21 mouse cellular contexts compared by ENCODE assay signal in the genomic region with DNA sequence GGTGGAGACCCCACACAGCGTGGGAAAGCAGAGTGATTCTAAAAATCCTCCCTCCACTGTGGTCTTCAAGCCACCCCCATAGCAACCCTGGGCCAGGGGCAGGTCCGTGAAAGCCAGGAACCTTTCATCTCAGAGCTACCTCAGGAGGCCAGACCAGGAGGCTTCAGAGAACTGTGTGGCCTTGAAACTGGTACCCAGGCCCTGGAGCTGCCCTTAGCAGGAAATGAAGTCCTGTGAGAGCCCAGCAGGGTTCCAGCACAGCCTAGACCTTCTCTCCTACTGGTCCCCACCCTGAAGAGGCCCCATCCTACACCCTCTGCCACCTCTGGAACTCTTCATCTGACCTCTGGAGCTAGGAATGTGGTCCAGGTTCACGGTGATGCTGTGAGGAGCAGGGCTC. TPM values are rescaled to one million over a fixed set of nuclear protein-coding genes. Genes with fewer than 3 reads are reported as not detected.
A peak's percentile ranks its signal among the peaks of the same experiment; 100 is the strongest.
DNase-seq lines count a peak whose midpoint lies in the region; ATAC-seq and TF ChIP-seq lines count a peak whose summit lies in the region.
"Had no signal": no experiment of that assay in that cellular context is flagged by ENCODE, and none has a peak within 500 bp of the region (broad histone marks: within the 10 kb centered on the region; RNA-seq: fewer than 3 reads in every experiment).

No protein-coding gene starts in this region.

- no peak overlapping the region for H3K4me2 ChIP-seq in heart, embryonic 12.5 days
- H3K4me2 ChIP-seq in lung, embryonic 15.5 days: no peak overlapping the region
- no peak overlapping the region for H3K4me2 ChIP-seq in embryonic facial prominence, embryonic 15.5 days (replicated peaks)
- H3K4me2 ChIP-seq: embryonic facial prominence, embryonic 12.5 days; forebrain, embryonic 13.5 days; heart, embryonic 13.5 days; hindbrain, embryonic 13.5 days; intestine, embryonic 15.5 days had no signal

- peaks cover 8% of the 10 kb centered on the region; the same call in 1 of the 2 replicates for H3K4me1 ChIP-seq in heart, embryonic 12.5 days (replicated peaks)
- peaks cover 20% of the 10 kb centered on the region for H3K4me1 ChIP-seq in lung, embryonic 15.5 days
- H3K4me1 ChIP-seq in lung, adult 2 months (ENCODE audit: control insufficient read depth, insufficient read depth, low read length): peaks cover 3% of the 10 kb centered on the region; the same call in 1 of the 2 replicates
- H3K4me1 ChIP-seq in embryonic facial prominence, embryonic 15.5 days: 0 out of 2 replicates have a peak, but pooled peaks cover 2% of the 10 kb centered on the region
- H3K4me1 ChIP-seq: embryonic facial prominence, embryonic 12.5 days; forebrain, embryonic 13.5 days had no signal

- no peak overlapping the region for H3K4me3 ChIP-seq in heart, embryonic 12.5 days
- H3K4me3 ChIP-seq in lung, embryonic 15.5 days: no peak overlapping the region
- no peak overlapping the region for H3K4me3 ChIP-seq in lung, adult 2 months (replicated peaks; ENCODE audit: extremely low read depth, low read depth, low read length)
- H3K4me3 ChIP-seq in embryonic facial prominence, embryonic 15.5 days (replicated peaks): no peak overlapping the region
- H3K4me3 ChIP-seq: embryonic facial prominence, embryonic 12.5 days; forebrain, embryonic 13.5 days; heart, embryonic 13.5 days; hindbrain, embryonic 13.5 days; intestine, embryonic 15.5 days had no signal

- 0 out of 2 replicates have a peak, but pooled peaks cover 6% of the 10 kb centered on the region for H3K9me3 ChIP-seq in heart, embryonic 12.5 days (replicated peaks)
- H3K9me3 ChIP-seq in lung, embryonic 15.5 days: no peaks in the 10 kb centered on the region
- no peaks in the 10 kb centered on the region for H3K9me3 ChIP-seq in embryonic facial prominence, embryonic 15.5 days (replicated peaks)
- H3K9me3 ChIP-seq: embryonic facial prominence, embryonic 12.5 days; forebrain, embryonic 13.5 days; heart, embryonic 13.5 days; hindbrain, embryonic 13.5 days; intestine, embryonic 15.5 days had no signal

- no peak for TF ChIP-seq POLR2A in lung, adult 2 months (IDR thresholded peaks at IDR 0.05; ENCODE audit: borderline replicate concordance, extremely low read depth, low read depth, low read length)

- TF ChIP-seq CTCF in lung, adult 2 months (IDR thresholded peaks at IDR 0.05; ENCODE audit: insufficient read depth, low read length): no peak

- DNase-seq in heart, postnatal 4 days: no peak
- DNase-seq in lung, adult 2 months: no peak
- no peak for DNase-seq in right cerebral cortex, adult 2 months (ENCODE audit: low spot score in 2 of 2)
- DNase-seq: adrenal gland, adult 8-10 months; adrenal gland, postnatal 36 days; cerebellum, adult 11 months; cerebellum, adult 8-10 months; cerebellum, postnatal 14 days; embryo, embryonic 11 days; forebrain, postnatal 0 days; heart, adult 18-20 months; heart, postnatal 36 days had no signal

- WGBS in heart, embryonic 12.5 days: 50% methylated on average over 3 of the region's 3 CpGs
- 40% methylated on average over 3 of the region's 3 CpGs for WGBS in lung, embryonic 15.5 days
- 76% methylated on average over 3 of the region's 3 CpGs for WGBS in lung, adult 2 months
- WGBS in embryonic facial prominence, embryonic 15.5 days: 53% methylated on average over 3 of the region's 3 CpGs

- H3K27me3 ChIP-seq in heart, embryonic 12.5 days (replicated peaks): no peaks in the 10 kb centered on the region; the same call in 1 of the 2 replicates
- H3K27me3 ChIP-seq in lung, embryonic 15.5 days: no peaks in the 10 kb centered on the region
- H3K27me3 ChIP-seq in embryonic facial prominence, embryonic 15.5 days: no peaks in the 10 kb centered on the region
- H3K27me3 ChIP-seq: embryonic facial prominence, embryonic 12.5 days; forebrain, embryonic 13.5 days; hindbrain, embryonic 13.5 days; intestine, embryonic 15.5 days had no signal

- 0 out of 2 replicates have a peak overlapping the region, but pooled peaks have one; percentile 24 for H3K9ac ChIP-seq in heart, embryonic 12.5 days
- no peak overlapping the region for H3K9ac ChIP-seq in lung, embryonic 15.5 days
- no peak overlapping the region for H3K9ac ChIP-seq in embryonic facial prominence, embryonic 15.5 days
- H3K9ac ChIP-seq: embryonic facial prominence, embryonic 12.5 days; forebrain, embryonic 13.5 days; forebrain, postnatal 0 days; heart, embryonic 13.5 days; hindbrain, embryonic 13.5 days; intestine, embryonic 15.5 days had no signal

- H3K36me3 ChIP-seq in heart, embryonic 12.5 days: no peaks in the 10 kb centered on the region
- H3K36me3 ChIP-seq in lung, embryonic 15.5 days: no peaks in the 10 kb centered on the region
- H3K36me3 ChIP-seq in embryonic facial prominence, embryonic 15.5 days: no peaks in the 10 kb centered on the region
- H3K36me3 ChIP-seq: embryonic facial prominence, embryonic 12.5 days; heart, embryonic 13.5 days; hindbrain, embryonic 13.5 days; intestine, embryonic 15.5 days had no signal

- no peak for ATAC-seq in heart, embryonic 12.5 days (ENCODE audit: insufficient number of reproducible peaks, low FRiP score)
- ATAC-seq in lung, embryonic 15.5 days (ENCODE audit: borderline replicate concordance, extremely low read depth, low FRiP score, low TSS enrichment): no peak
- ATAC-seq in embryonic facial prominence, embryonic 15.5 days (ENCODE audit: insufficient number of reproducible peaks, low FRiP score, low TSS enrichment, low read depth): 0 out of 2 replicates have a peak, but pooled peaks have one; percentile 8
- ATAC-seq: forebrain, embryonic 13.5 days; forebrain, postnatal 0 days; intestine, embryonic 15.5 days had no signal

- no peak overlapping the region for H3K27ac ChIP-seq in heart, embryonic 12.5 days (ENCODE audit: poor library complexity, severe bottlenecking)
- 0 out of 2 replicates have a peak overlapping the region, but pooled peaks have one; percentile 2 for H3K27ac ChIP-seq in lung, embryonic 15.5 days
- no peak overlapping the region for H3K27ac ChIP-seq in embryonic facial prominence, embryonic 15.5 days (replicated peaks)
- H3K27ac ChIP-seq: embryonic facial prominence, embryonic 12.5 days; forebrain, embryonic 13.5 days; heart, embryonic 13.5 days; hindbrain, embryonic 13.5 days; intestine, embryonic 15.5 days had no signal

RNA-seq across cellular contexts. Expression of a gene that starts 14.8 kb away (rescaled TPM):
- 33.9 and 37.4 TPM in 2 replicates for polyA plus RNA-seq in heart, embryonic 12.5 days (2016; fragmentation: Nextera tagmentation; extraction: Ambion mirVana)
- total RNA-seq in heart, postnatal 4 days (2021): 10 to 100 TPM; 38.1 to 38.9 TPM
- polyA plus RNA-seq in lung, embryonic 15.5 days (2015; fragmentation: Nextera tagmentation; extraction: Ambion mirVana): 47.5 and 48.1 TPM in 2 replicates
- polyA plus RNA-seq in lung, adult 2 months (2012; rRNA removed): 69.1 and 76.2 TPM in 2 replicates
- 22.7 and 22.8 TPM in 2 replicates for polyA plus RNA-seq in embryonic facial prominence, embryonic 15.5 days (2015; fragmentation: Nextera tagmentation; extraction: Ambion mirVana)

RNA-seq across cellular contexts. Expression of a gene that starts 19.6 kb away (rescaled TPM):
- polyA plus RNA-seq in heart, embryonic 12.5 days (2016; fragmentation: Nextera tagmentation; extraction: Ambion mirVana): not detected in 2 replicates
- under 1 TPM; 0.24 to 0.32 TPM for total RNA-seq in heart, postnatal 4 days (2021)
- 0.09 TPM in 1 of 2 replicates, not detected in the other for polyA plus RNA-seq in lung, embryonic 15.5 days (2015; fragmentation: Nextera tagmentation; extraction: Ambion mirVana)
- 0.15 and 0.24 TPM in 2 replicates for polyA plus RNA-seq in lung, adult 2 months (2012; rRNA removed)
- polyA plus RNA-seq in embryonic facial prominence, embryonic 15.5 days (2015; fragmentation: Nextera tagmentation; extraction: Ambion mirVana): 0.08 and 0.20 TPM in 2 replicates
- total RNA-seq: adrenal gland, adult 8-10 months; adrenal gland, postnatal 36 days; common myeloid progenitor, adult 5-6 weeks; forebrain, postnatal 0 days; heart, adult 18-20 months had no signal
- polyA plus RNA-seq: heart, embryonic 13.5 days; hindbrain, embryonic 13.5 days had no signal

RNA-seq across cellular contexts. Expression of a gene that starts 54.3 kb away (rescaled TPM):
- 49.7 and 52.7 TPM in 2 replicates for polyA plus RNA-seq in heart, embryonic 12.5 days (2016; fragmentation: Nextera tagmentation; extraction: Ambion mirVana)
- 10 to 100 TPM; 95.4 to 95.9 TPM for total RNA-seq in heart, postnatal 4 days (2021)
- polyA plus RNA-seq in lung, embryonic 15.5 days (2015; fragmentation: Nextera tagmentation; extraction: Ambion mirVana): 69.3 and 71.4 TPM in 2 replicates
- 101 and 132 TPM in 2 replicates for polyA plus RNA-seq in lung, adult 2 months (2012; rRNA removed)
- 66.0 and 66.9 TPM in 2 replicates for polyA plus RNA-seq in embryonic facial prominence, embryonic 15.5 days (2015; fragmentation: Nextera tagmentation; extraction: Ambion mirVana)
